Mouse (Mus musculus) kidney, adult 9 months (tissue): Measurements from ENCODE around the gene Snrnp25.

Source experiments
- DNase-seq: peaks from one replicate; pipeline ENCODE4 v3.0.0; 2022

Gene Snrnp25

GRCm38 (mm10) chr11:32205058-32205873 lies at the start of gene Snrnp25:
TSS of gene Snrnp25 (plus strand) at chr11:32205415.
- DNase-seq, result peak; percentile 99

- DNase-seq, result no peak
Measured at GRCm38 (mm10) chr11:32156854-32157630, 48.2 kb upstream of the Snrnp25 start.

- DNase-seq, result no peak
Measured at GRCm38 (mm10) chr11:32157791-32158594, 47.2 kb upstream of the Snrnp25 start.

GRCm38 (mm10) chr11:32159176-32159575 lies 46.0 kb upstream of the Snrnp25 start:
- DNase-seq, result no peak

GRCm38 (mm10) chr11:32160341-32160740 lies 44.9 kb upstream of the Snrnp25 start:
- DNase-seq, result no peak

- peak; percentile 45 for DNase-seq
Measured at GRCm38 (mm10) chr11:32161500-32161899, 43.7 kb upstream of the Snrnp25 start.

- DNase-seq, result peak; percentile 58
Measured at GRCm38 (mm10) chr11:32161922-32162804, 43.1 kb upstream of the Snrnp25 start.

GRCm38 (mm10) chr11:32166683-32167082 lies 38.5 kb upstream of the Snrnp25 start:
- no peak for DNase-seq

GRCm38 (mm10) chr11:32178506-32178905 lies 26.7 kb upstream of the Snrnp25 start:
- no peak for DNase-seq

GRCm38 (mm10) chr11:32181246-32181645 lies 24.0 kb upstream of the Snrnp25 start:
- no peak for DNase-seq

GRCm38 (mm10) chr11:32181973-32182868 lies 23.0 kb upstream of the Snrnp25 start:
- DNase-seq, result peak; percentile 85

- no peak for DNase-seq
Measured at GRCm38 (mm10) chr11:32184469-32184868, 20.7 kb upstream of the Snrnp25 start.

GRCm38 (mm10) chr11:32186031-32186430 lies 19.2 kb upstream of the Snrnp25 start:
- no peak for DNase-seq

GRCm38 (mm10) chr11:32187256-32187655 lies 18.0 kb upstream of the Snrnp25 start:
- DNase-seq, result no peak

- no peak for DNase-seq
Measured at GRCm38 (mm10) chr11:32188881-32189280, 16.3 kb upstream of the Snrnp25 start.

GRCm38 (mm10) chr11:32189434-32189833 lies 15.8 kb upstream of the Snrnp25 start:
- DNase-seq, result no peak

- no peak for DNase-seq
Measured at GRCm38 (mm10) chr11:32190119-32190518, 15.1 kb upstream of the Snrnp25 start.

- no peak for DNase-seq
Measured at GRCm38 (mm10) chr11:32190603-32191110, 14.6 kb upstream of the Snrnp25 start.

- no peak for DNase-seq
Measured at GRCm38 (mm10) chr11:32193156-32193555, 12.1 kb upstream of the Snrnp25 start.

- no peak for DNase-seq
Measured at GRCm38 (mm10) chr11:32194086-32194485, 11.1 kb upstream of the Snrnp25 start.

GRCm38 (mm10) chr11:32194626-32195025 lies 10.6 kb upstream of the Snrnp25 start:
- no peak for DNase-seq
